Mouse (Mus musculus) cerebellum, adult 2 months (tissue): Measurements from ENCODE around the gene Gm45062.

Experiments
- CTCF ChIP-seq: fragments of 200-500 bp; IDR thresholded peaks from 2 replicates; pipeline ENCODE4 v1.5.1; 2011; ENCODE audit warnings: low read depth, mild to moderate bottlenecking, control low read depth, low read length, moderate library complexity, borderline replicate concordance; ENCODE audit not compliant: insufficient read depth
- POLR2A ChIP-seq: fragments of 200-500 bp; IDR thresholded peaks from 2 replicates; pipeline ENCODE4 v1.6.1; 2011; ENCODE audit warnings: low read length, control low read depth, borderline replicate concordance; ENCODE audit not compliant: insufficient read depth

- TF ChIP-seq POLR2A (no peak), CTCF (no peak)
Measured at GRCm38 (mm10) chr6:8368198-8368864, 109.1 kb downstream of the Gm45062 start.
